Mouse (Mus musculus): ENCODE measurements around the gene Parva.

GRCm38 (mm10) chr7:112620322-112621179, 193.2 kb downstream of the Parva start:
- TF ChIP-seq POLR2A (IDR thresholded peaks at IDR 0.05; ENCODE audit: low read depth, low read length) (no peak), CTCF (conservative IDR thresholded peaks at IDR 0.05; ENCODE audit: insufficient read depth, insufficient read length, low read depth, low read length) (no peak)
